Mouse (Mus musculus) Patski (cell line): ENCODE measurements around the gene Rpl4. TPM values are rescaled to one million over a fixed set of nuclear protein-coding genes. Genes with fewer than 3 reads are reported as not detected.
A peak's percentile ranks its signal among the peaks of the same experiment; 100 is the strongest.
"Not testable (repeated sequence)": the region's sequence is repeated elsewhere in the genome, so short reads cannot be mapped to it uniquely, and the experiment has no call there.

Experiments
- ATAC-seq: fragments of 100-300 bp; one replicate; pipeline ENCODE4 v1.8.0; 2021
- CTCF ChIA-PET: fragments of 350-600 bp; sonication (Branson Sonifier 250); formaldehyde crosslinking; loops from one replicate; lab custom pipeline; 2022; ENCODE audit warnings: inconsistent platforms; lab: Charles Lee
- POLR2A ChIA-PET: fragments of 350-600 bp; sonication (Branson Sonifier 250); formaldehyde crosslinking; loops from one replicate; lab custom pipeline; 2022; ENCODE audit warnings: antibody characterized with exemption, inconsistent platforms; lab: Charles Lee
- DNase-seq: peaks from one replicate; pipeline ENCODE4 v3.0.0-alpha.2; 2011; ENCODE audit warnings: low read depth, low spot score
- H3K27me3 ChIP-seq: fragments of 371-371 bp; one replicate; pipeline ENCODE4 v1.5.1; 2021
- CTCF ChIP-seq: fragments of 100-300 bp; IDR thresholded peaks from one replicate; pipeline ENCODE4 v1.5.1; 2021
- in situ Hi-C: fragments of 300-500 bp; cut with MboI; formaldehyde crosslinking; loops from 3 replicates; pipeline ENCODE4 v1.11.1; 2018; ENCODE audit warnings: low pct_unique_long_range_greater_than_20kb, mixed read lengths
- polyA plus RNA-seq: library from polyadenylated mRNA; unstranded; gene quantifications from one replicate; pipeline ENCODE4 v1.2.3, GENCODE M21; 2021

Rpl4 gene
- polyA plus RNA-seq, 1 experiment from 2014 or later: 1,287 TPM

- ChIA-PET CTCF (no interaction called here), POLR2A (no interaction called here)
- DNase-seq (no peak), ATAC-seq (no peak)
- in situ Hi-C loops: no loop called here
- no peaks in the 10 kb centered on the region for H3K27me3 ChIP-seq
- TF ChIP-seq CTCF: no peak
Measured at GRCm38 (mm10) chr9:64195554-64195953, 22.4 kb downstream of the Rpl4 start.

- no peaks in the 10 kb centered on the region for H3K27me3 ChIP-seq
- in situ Hi-C loops: no loop called here
- no peak for ATAC-seq
Measured at GRCm38 (mm10) chr9:64197524-64197923, 24.3 kb downstream of the Rpl4 start.

GRCm38 (mm10) chr9:64198068-64198762 lies 25.0 kb downstream of the Rpl4 start:
- in situ Hi-C loops: no loop called here
- H3K27me3 ChIP-seq: no peaks in the 10 kb centered on the region
- ATAC-seq (no peak), DNase-seq (no peak)
- POLR2A ChIA-PET: interaction anchor here (0.7 to 1.7 kb wide), 2 partner anchors 55 to 63 kb away, joined by 3 to 4 read pairs; no protein-coding TSS in a partner anchor
- CTCF ChIA-PET: interaction anchor here (0.9 to 2.1 kb wide), 2 partner anchors 14 to 18 kb away, joined by 3 to 6 read pairs; no protein-coding TSS in a partner anchor
- TF ChIP-seq CTCF: no peak

More at GRCm38 (mm10) chr9:64197524-64197923, 24.3 kb downstream of the Rpl4 start:
- ChIA-PET CTCF (interaction anchor here (0.9 to 2.1 kb wide), 2 partner anchors 15 to 17 kb away, joined by 3 to 6 read pairs; no protein-coding TSS in a partner anchor), POLR2A (interaction anchor here (0.7 to 1.7 kb wide), 2 partner anchors 55 to 64 kb away, joined by 3 to 4 read pairs; no protein-coding TSS in a partner anchor)
- no peak for TF ChIP-seq CTCF
- no peak for DNase-seq

GRCm38 (mm10) chr9:64198763-64199418 lies 25.7 kb downstream of the Rpl4 start:
- ATAC-seq, DNase-seq, H3K27me3 ChIP-seq, in situ Hi-C loops: not testable (repeated sequence)
- POLR2A ChIA-PET: interaction anchor here (1.7 kb wide), 1 partner anchor 54 kb away, joined by 4 read pairs; no protein-coding TSS in a partner anchor
- CTCF ChIA-PET: interaction anchor here (2.1 kb wide), 1 partner anchor 18 kb away, joined by 6 read pairs; no protein-coding TSS in a partner anchor

GRCm38 (mm10) chr9:64199897-64200296 lies 26.7 kb downstream of the Rpl4 start:
- ATAC-seq (no peak), DNase-seq (no peak)
- ChIA-PET POLR2A (no interaction called here), CTCF (no interaction called here)
- TF ChIP-seq CTCF: no peak
- in situ Hi-C loops: loop anchor here (10.0 kb wide), 1 partner anchor 415 kb away; no protein-coding TSS in a partner anchor
- no peaks in the 10 kb centered on the region for H3K27me3 ChIP-seq

- ChIA-PET POLR2A (interaction anchor here (1.6 kb wide), 1 partner anchor 14 kb away, joined by 4 read pairs; no protein-coding TSS in a partner anchor), CTCF (interaction anchor here (0.9 to 1.5 kb wide), 2 partner anchors 12 to 21 kb away, joined by 4 to 5 read pairs; no protein-coding TSS in a partner anchor)
- ATAC-seq: peak; percentile 51
- no peaks in the 10 kb centered on the region for H3K27me3 ChIP-seq
- in situ Hi-C loops: loop anchor here (10.0 kb wide), 1 partner anchor 412 kb away; no protein-coding TSS in a partner anchor
- TF ChIP-seq CTCF: no peak
- no peak for DNase-seq
Measured at GRCm38 (mm10) chr9:64202331-64202730, 29.2 kb downstream of the Rpl4 start.

GRCm38 (mm10) chr9:64202866-64203265 lies 29.7 kb downstream of the Rpl4 start:
- DNase-seq (no peak), ATAC-seq (no peak)
- no peak for TF ChIP-seq CTCF
- ChIA-PET CTCF (interaction anchor here (0.9 to 1.5 kb wide), 3 partner anchors 12 to 21 kb away, joined by 4 to 5 read pairs (median 4); no protein-coding TSS in a partner anchor), POLR2A (interaction anchor here (1.6 kb wide), 1 partner anchor 14 kb away, joined by 4 read pairs; no protein-coding TSS in a partner anchor)
- no peaks in the 10 kb centered on the region for H3K27me3 ChIP-seq
- in situ Hi-C loops: loop anchor here (10.0 kb wide), 1 partner anchor 412 kb away; no protein-coding TSS in a partner anchor

GRCm38 (mm10) chr9:64207509-64208084 lies 34.4 kb downstream of the Rpl4 start:
- DNase-seq: peak; percentile 58
- peak; percentile 47 for ATAC-seq
- in situ Hi-C loops: loop anchor here (10.0 kb wide), 1 partner anchor 407 kb away; no protein-coding TSS in a partner anchor
- TF ChIP-seq CTCF: no peak
- POLR2A ChIA-PET: interaction anchor here (1.0 to 1.3 kb wide), 2 partner anchors 16 to 46 kb away, joined by 3 to 4 read pairs; partner anchors contain the start of gene Map2k1
- H3K27me3 ChIP-seq: no peaks in the 10 kb centered on the region
- CTCF ChIA-PET: interaction anchor here (1.0 to 2.9 kb wide), 5 partner anchors 10 to 825 kb away, joined by 3 to 13 read pairs (median 6); partner anchors contain the start of genes Map2k1 and Snapc5

GRCm38 (mm10) chr9:64214452-64214851 lies 41.3 kb downstream of the Rpl4 start:
- ChIA-PET CTCF (interaction anchor here (0.8 kb wide), 1 partner anchor 9 kb away, joined by 3 read pairs; no protein-coding TSS in a partner anchor), POLR2A (interaction anchor here (1.4 kb wide), 1 partner anchor 38 kb away, joined by 6 read pairs; no protein-coding TSS in a partner anchor)
- DNase-seq (no peak), ATAC-seq (no peak)
- TF ChIP-seq CTCF: no peak
- in situ Hi-C loops: no loop called here
- H3K27me3 ChIP-seq: no peaks in the 10 kb centered on the region
